Mouse (Mus musculus) E14TG2a.4 (cell line): ENCODE results near the gene Ccdc184.

Experiments
- CTCF ChIP-seq: conservative IDR thresholded peaks from 2 replicates; pipeline ENCODE4 v1.5.1; 2014; ENCODE audit warnings: low read length
- POU5F1 ChIP-seq: IDR thresholded peaks from 2 replicates; pipeline ENCODE4 v1.6.1; 2014; ENCODE audit warnings: low read length, borderline replicate concordance

DNA sequence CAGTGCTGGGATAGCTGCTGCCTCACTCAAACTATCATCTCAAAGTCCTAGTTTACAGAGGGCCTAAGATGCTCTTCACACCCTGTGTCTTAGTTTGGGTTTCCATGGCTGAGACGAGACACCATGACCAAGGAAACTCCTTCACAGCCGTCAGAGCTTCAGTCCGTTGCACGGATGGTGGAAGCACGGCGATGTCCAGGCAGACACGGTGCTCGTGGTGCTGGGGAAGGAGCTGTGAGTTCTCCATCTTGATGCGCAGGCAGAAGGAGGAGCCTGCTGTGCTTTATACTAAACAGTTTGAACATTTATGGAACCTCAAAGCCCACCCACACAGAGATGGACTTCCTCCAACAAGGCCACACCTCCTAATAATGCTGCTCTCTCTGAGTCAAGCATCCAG, 30.1 kb upstream of the Ccdc184 start:
- TF ChIP-seq CTCF (no peak), POU5F1 (no peak)
